Mouse (Mus musculus): ENCODE results near the gene Dnah17. TPM values are rescaled to one million over a fixed set of nuclear protein-coding genes. Genes with fewer than 3 reads are reported as not detected.
A peak's percentile ranks its signal among the peaks of the same experiment; 100 is the strongest.

Dnah17 gene
- polyA plus RNA-seq, 1 experiment from 2014 or later = 0.23 TPM

- no peaks in the 10 kb centered on the region for H3K27me3 ChIP-seq (ENCODE audit: control insufficient read depth, insufficient read depth, low read length)
- H3K9ac ChIP-seq (ENCODE audit: low read depth, low read length) = no peak overlapping the region
- 72% methylated on average over 8 of the region's 8 CpGs for WGBS
- no peaks in the 10 kb centered on the region for H3K36me3 ChIP-seq (ENCODE audit: control insufficient read depth, insufficient read depth, low read length)
- H3K27ac ChIP-seq (ENCODE audit: low read depth, low read length) = no peak overlapping the region
- peaks cover 18% of the 10 kb centered on the region; the same call in 1 of the 2 replicates for H3K4me1 ChIP-seq (ENCODE audit: control insufficient read depth, insufficient read depth, low read length)
- H3K4me3 ChIP-seq (ENCODE audit: low read length) = no peak overlapping the region
- peaks cover 2% of the 10 kb centered on the region; the same call in 1 of the 2 replicates for H3K9me3 ChIP-seq (ENCODE audit: control insufficient read depth, low read length)
- no peak overlapping the region for H3K4me2 ChIP-seq (replicated peaks; ENCODE audit: low read depth, low read length)
- no peak for ATAC-seq (ENCODE audit: low FRiP score, low TSS enrichment)
These were observed 44.5 kb downstream of the Dnah17 start for GRCm38 (mm10) chr11:118085961-118086360.

- no peak for ATAC-seq (ENCODE audit: low FRiP score, low TSS enrichment)
These were observed 45.3 kb downstream of the Dnah17 start for GRCm38 (mm10) chr11:118085176-118085575.

GRCm38 (mm10) chr11:118084266-118084665 lies 46.2 kb downstream of the Dnah17 start:
- ATAC-seq (ENCODE audit: low FRiP score, low TSS enrichment) = no peak
- Histone ChIP-seq H3K36me3 (ENCODE audit: control insufficient read depth, insufficient read depth, low read length) (no peaks in the 10 kb centered on the region), H3K4me2 (replicated peaks; ENCODE audit: low read depth, low read length) (no peak overlapping the region), H3K4me3 (ENCODE audit: low read length) (no peak overlapping the region), H3K4me1 (ENCODE audit: control insufficient read depth, insufficient read depth, low read length) (peaks cover 24% of the 10 kb centered on the region; the same call in 1 of the 2 replicates), H3K9me3 (ENCODE audit: control insufficient read depth, low read length) (no peaks in the 10 kb centered on the region), H3K27ac (ENCODE audit: low read depth, low read length) (no peak overlapping the region), H3K27me3 (ENCODE audit: control insufficient read depth, insufficient read depth, low read length) (no peaks in the 10 kb centered on the region), H3K9ac (ENCODE audit: low read depth, low read length) (no peak overlapping the region)
- WGBS = 73% methylated on average over 3 of the region's 3 CpGs

More at GRCm38 (mm10) chr11:118085176-118085575, 45.3 kb downstream of the Dnah17 start:
- WGBS = 39% methylated on average over 4 of the region's 4 CpGs
- Histone ChIP-seq H3K4me3 (ENCODE audit: low read length) (no peak overlapping the region), H3K4me2 (replicated peaks; ENCODE audit: low read depth, low read length) (no peak overlapping the region), H3K27ac (ENCODE audit: low read depth, low read length) (no peak overlapping the region), H3K36me3 (ENCODE audit: control insufficient read depth, insufficient read depth, low read length) (no peaks in the 10 kb centered on the region), H3K4me1 (ENCODE audit: control insufficient read depth, insufficient read depth, low read length) (peaks cover 18% of the 10 kb centered on the region; the same call in 1 of the 2 replicates), H3K9me3 (ENCODE audit: control insufficient read depth, low read length) (no peaks in the 10 kb centered on the region), H3K9ac (ENCODE audit: low read depth, low read length) (no peak overlapping the region), H3K27me3 (ENCODE audit: control insufficient read depth, insufficient read depth, low read length) (no peaks in the 10 kb centered on the region)

DNA sequence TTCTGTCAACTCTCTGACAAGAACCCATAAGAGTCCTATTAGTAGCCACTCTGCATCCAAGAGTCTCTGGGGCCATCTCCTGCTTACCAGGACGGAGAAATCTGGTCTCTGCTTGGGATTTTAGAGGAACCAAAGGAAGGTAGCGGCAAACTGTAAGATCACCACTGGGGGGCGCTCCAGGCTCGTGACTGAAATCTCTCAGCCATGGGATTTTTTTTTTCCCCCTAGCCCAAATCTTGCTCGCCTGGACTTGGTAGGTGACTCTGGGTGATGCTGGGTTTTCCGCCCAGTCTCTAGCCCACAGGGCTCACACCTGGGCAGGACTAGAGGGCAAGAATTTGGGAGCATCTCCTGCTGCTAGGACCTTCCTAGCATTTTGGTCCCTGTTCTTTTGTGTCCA lies 46.6 kb downstream of the Dnah17 start:
- H3K9me3 ChIP-seq (ENCODE audit: control insufficient read depth, low read length) = no peaks in the 10 kb centered on the region
- H3K36me3 ChIP-seq (ENCODE audit: control insufficient read depth, insufficient read depth, low read length) = no peaks in the 10 kb centered on the region
- no peaks in the 10 kb centered on the region for H3K27me3 ChIP-seq (ENCODE audit: control insufficient read depth, insufficient read depth, low read length)
- no peak overlapping the region for H3K27ac ChIP-seq (ENCODE audit: low read depth, low read length)
- no peak for ATAC-seq (ENCODE audit: low FRiP score, low TSS enrichment)
- no peak overlapping the region for H3K4me2 ChIP-seq (replicated peaks; ENCODE audit: low read depth, low read length)
- H3K9ac ChIP-seq (ENCODE audit: low read depth, low read length) = 0 out of 2 replicates have a peak overlapping the region, but pooled peaks have one; percentile 1
- 14% methylated on average over 6 of the region's 6 CpGs for WGBS
- peaks cover 24% of the 10 kb centered on the region; the same call in 1 of the 2 replicates for H3K4me1 ChIP-seq (ENCODE audit: control insufficient read depth, insufficient read depth, low read length)
- no peak overlapping the region for H3K4me3 ChIP-seq (ENCODE audit: low read length)

DNA sequence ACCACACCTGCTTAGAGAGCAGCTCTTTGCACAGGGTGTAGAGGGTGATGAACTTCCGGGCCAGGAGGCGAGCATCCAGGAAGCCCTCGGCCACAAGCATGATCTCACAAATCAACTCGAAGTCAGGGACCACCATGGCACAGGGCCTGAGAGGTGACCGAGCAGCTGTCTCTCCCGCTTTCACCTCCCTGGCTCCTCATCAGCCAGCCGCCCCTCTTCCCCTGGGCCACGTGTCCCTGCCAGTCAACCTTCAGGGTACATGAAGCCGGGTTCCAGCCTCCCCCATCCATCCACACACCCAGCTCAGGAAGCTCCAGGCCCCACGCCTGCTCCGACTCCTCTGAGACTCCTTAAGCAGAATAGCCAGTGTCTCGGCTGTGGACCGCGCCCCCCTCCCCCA lies 48.1 kb downstream of the Dnah17 start:
- no peaks in the 10 kb centered on the region for H3K27me3 ChIP-seq (ENCODE audit: control insufficient read depth, insufficient read depth, low read length)
- no peak overlapping the region for H3K4me3 ChIP-seq (ENCODE audit: low read length)
- WGBS = 72% methylated on average over 14 of the region's 14 CpGs
- H3K9me3 ChIP-seq (ENCODE audit: control insufficient read depth, low read length) = no peaks in the 10 kb centered on the region
- H3K27ac ChIP-seq (ENCODE audit: low read depth, low read length) = no peak overlapping the region
- no peak overlapping the region for H3K4me2 ChIP-seq (replicated peaks; ENCODE audit: low read depth, low read length)
- H3K4me1 ChIP-seq (ENCODE audit: control insufficient read depth, insufficient read depth, low read length) = peaks cover 22% of the 10 kb centered on the region; the same call in 1 of the 2 replicates
- no peak overlapping the region for H3K9ac ChIP-seq (ENCODE audit: low read depth, low read length)
- H3K36me3 ChIP-seq (ENCODE audit: control insufficient read depth, insufficient read depth, low read length) = no peaks in the 10 kb centered on the region
- no peak for ATAC-seq (ENCODE audit: low FRiP score, low TSS enrichment)

GRCm38 (mm10) chr11:118079750-118080149 lies 50.7 kb downstream of the Dnah17 start:
- Histone ChIP-seq H3K27me3 (ENCODE audit: control insufficient read depth, insufficient read depth, low read length) (no peaks in the 10 kb centered on the region), H3K9me3 (ENCODE audit: control insufficient read depth, low read length) (no peaks in the 10 kb centered on the region), H3K4me3 (ENCODE audit: low read length) (no peak overlapping the region), H3K9ac (ENCODE audit: low read depth, low read length) (no peak overlapping the region), H3K36me3 (ENCODE audit: control insufficient read depth, insufficient read depth, low read length) (no peaks in the 10 kb centered on the region), H3K27ac (ENCODE audit: low read depth, low read length) (no peak overlapping the region), H3K4me2 (replicated peaks; ENCODE audit: low read depth, low read length) (no peak overlapping the region), H3K4me1 (ENCODE audit: control insufficient read depth, insufficient read depth, low read length) (peaks cover 15% of the 10 kb centered on the region; the same call in 1 of the 2 replicates)
- WGBS = 48% methylated on average over 14 of the region's 14 CpGs
- no peak for ATAC-seq (ENCODE audit: low FRiP score, low TSS enrichment)

- H3K4me1 ChIP-seq (ENCODE audit: control insufficient read depth, insufficient read depth, low read length) = peaks cover 10% of the 10 kb centered on the region; the same call in 1 of the 2 replicates
- H3K9me3 ChIP-seq (ENCODE audit: control insufficient read depth, low read length) = no peaks in the 10 kb centered on the region
- WGBS = 71% methylated on average over 6 of the region's 6 CpGs
These were observed 53.5 kb downstream of the Dnah17 start for GRCm38 (mm10) chr11:118076929-118077328.

GRCm38 (mm10) chr11:118075035-118075522 lies 55.4 kb downstream of the Dnah17 start:
- H3K27ac ChIP-seq (ENCODE audit: low read depth, low read length) = no peak overlapping the region
- H3K4me2 ChIP-seq (replicated peaks; ENCODE audit: low read depth, low read length) = no peak overlapping the region
- peaks cover 21% of the 10 kb centered on the region for H3K4me1 ChIP-seq (ENCODE audit: control insufficient read depth, insufficient read depth, low read length)
- ATAC-seq (ENCODE audit: low FRiP score, low TSS enrichment) = no peak
- no peak overlapping the region for H3K9ac ChIP-seq (ENCODE audit: low read depth, low read length)
- no peaks in the 10 kb centered on the region for H3K36me3 ChIP-seq (ENCODE audit: control insufficient read depth, insufficient read depth, low read length)
- 70% methylated on average over 17 of the region's 17 CpGs for WGBS
- H3K9me3 ChIP-seq (ENCODE audit: control insufficient read depth, low read length) = no peaks in the 10 kb centered on the region
- H3K27me3 ChIP-seq (ENCODE audit: control insufficient read depth, insufficient read depth, low read length) = no peaks in the 10 kb centered on the region
- no peak overlapping the region for H3K4me3 ChIP-seq (ENCODE audit: low read length)

More at GRCm38 (mm10) chr11:118076929-118077328, 53.5 kb downstream of the Dnah17 start:
- no peak overlapping the region for H3K27ac ChIP-seq (ENCODE audit: low read depth, low read length)
- no peak overlapping the region for H3K4me2 ChIP-seq (replicated peaks; ENCODE audit: low read depth, low read length)
- H3K4me3 ChIP-seq (ENCODE audit: low read length) = no peak overlapping the region
- H3K27me3 ChIP-seq (ENCODE audit: control insufficient read depth, insufficient read depth, low read length) = no peaks in the 10 kb centered on the region
- no peak for ATAC-seq (ENCODE audit: low FRiP score, low TSS enrichment)
- peak overlapping the region; percentile 18; the same call in 1 of the 2 replicates for H3K9ac ChIP-seq (ENCODE audit: low read depth, low read length)
- no peaks in the 10 kb centered on the region for H3K36me3 ChIP-seq (ENCODE audit: control insufficient read depth, insufficient read depth, low read length)

DNA sequence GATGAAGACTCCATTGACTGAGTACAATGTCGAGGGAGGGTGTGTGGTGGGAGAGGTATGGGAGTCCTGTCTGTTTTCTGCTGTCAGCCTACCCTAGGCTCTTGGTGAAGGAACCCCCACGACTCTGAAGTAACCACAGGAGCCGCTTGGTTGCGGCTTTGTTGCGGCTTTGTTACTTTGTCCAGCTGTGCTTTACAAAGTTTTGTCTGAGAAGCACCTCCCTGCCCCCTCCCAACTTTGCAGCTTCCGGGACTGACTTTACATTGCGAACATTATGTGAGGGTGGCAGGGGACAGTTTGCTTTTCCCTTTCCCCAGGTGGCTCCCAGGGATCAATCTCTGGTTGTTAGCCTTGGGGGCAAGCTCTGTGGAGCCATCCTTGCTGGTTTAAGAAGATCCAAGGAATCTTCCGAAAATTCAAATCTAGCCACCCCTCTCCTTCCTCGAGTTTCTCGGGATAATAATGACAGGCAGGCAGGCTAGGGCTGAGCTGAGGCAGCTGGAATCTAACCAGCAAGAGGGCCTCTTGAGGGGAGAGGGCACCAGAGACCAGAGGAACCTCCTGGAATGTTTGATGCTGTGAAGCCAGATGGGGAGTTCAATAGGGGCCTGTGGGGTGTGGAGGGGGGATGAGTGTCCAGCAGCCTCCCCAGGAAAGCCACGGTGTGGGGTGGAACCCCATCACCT lies 59.1 kb downstream of the Dnah17 start:
- H3K4me3 ChIP-seq (ENCODE audit: low read length) = no peak overlapping the region
- H3K27me3 ChIP-seq (ENCODE audit: control insufficient read depth, insufficient read depth, low read length) = no peaks in the 10 kb centered on the region
- WGBS = 35% methylated on average over 11 of the region's 11 CpGs
- H3K36me3 ChIP-seq (ENCODE audit: control insufficient read depth, insufficient read depth, low read length) = no peaks in the 10 kb centered on the region
- peak overlapping the region; percentile 88 for H3K27ac ChIP-seq (ENCODE audit: low read depth, low read length)
- H3K9ac ChIP-seq (ENCODE audit: low read depth, low read length) = no peak overlapping the region
- no peak overlapping the region for H3K4me2 ChIP-seq (replicated peaks; ENCODE audit: low read depth, low read length)
- no peaks in the 10 kb centered on the region for H3K9me3 ChIP-seq (ENCODE audit: control insufficient read depth, low read length)
- ATAC-seq (ENCODE audit: low FRiP score, low TSS enrichment) = no peak; the same call in 1 of the 2 replicates
- peaks cover 28% of the 10 kb centered on the region for H3K4me1 ChIP-seq (ENCODE audit: control insufficient read depth, insufficient read depth, low read length)

Data from kidney, embryonic 14.5 days (tissue).